Mouse (Mus musculus) heart, postnatal 0 days (tissue): ENCODE measurements around the gene Prune2. TPM values are rescaled to one million over a fixed set of nuclear protein-coding genes. Genes with fewer than 3 reads are reported as not detected.

ENCODE experiments used
- ATAC-seq: fragments of 200-750 bp; cut with Nextera tagmentation; 2 replicates; pipeline ENCODE4 v1.8.0; 2017; ENCODE audit warnings: low read depth, moderate number of reproducible peaks, moderate library complexity; ENCODE audit not compliant: insufficient read depth
- DNase-seq: peaks from one replicate; pipeline ENCODE4 v3.0.0-alpha.2; 2016; ENCODE audit warnings: low spot score
- H3K27ac ChIP-seq: fragments of 300-500 bp; sonication (generic); 2 replicates; pipeline ENCODE4 v1.5.1; 2014; ENCODE audit warnings: low read depth, mild to moderate bottlenecking
- H3K27me3 ChIP-seq: fragments of 300-500 bp; sonication (generic); 2 replicates; pipeline ENCODE4 v1.6.1; 2014; ENCODE audit warnings: low read length, mixed read lengths; ENCODE audit not compliant: control insufficient read depth, insufficient read depth
- H3K36me3 ChIP-seq: fragments of 300-500 bp; sonication (generic); replicated peaks from 2 replicates; pipeline ENCODE4 v1.6.1; 2014; ENCODE audit warnings: low read length, mixed read lengths; ENCODE audit not compliant: control insufficient read depth, insufficient read depth
- H3K4me1 ChIP-seq: fragments of 300-500 bp; sonication (generic); 2 replicates; pipeline ENCODE4 v1.6.1; 2014; ENCODE audit warnings: antibody characterized with exemption; ENCODE audit not compliant: control insufficient read depth, insufficient read depth
- H3K4me2 ChIP-seq: fragments of 300-500 bp; sonication (generic); 2 replicates; pipeline ENCODE4 v1.6.1; 2014; ENCODE audit warnings: low read depth, mild to moderate bottlenecking, low read length, moderate library complexity
- H3K4me3 ChIP-seq: fragments of 300-500 bp; sonication (generic); 2 replicates; pipeline ENCODE4 v1.5.1; 2014; ENCODE audit warnings: low read depth, low read length
- H3K9ac ChIP-seq: fragments of 300-500 bp; sonication (generic); replicated peaks from 2 replicates; pipeline ENCODE4 v1.6.1; 2014; ENCODE audit warnings: low read depth, low read length, mixed read lengths
- H3K9me3 ChIP-seq: fragments of 300-500 bp; sonication (generic); replicated peaks from 2 replicates; pipeline ENCODE4 v1.6.1; 2016; ENCODE audit warnings: low read length; ENCODE audit not compliant: control insufficient read depth
- CTCF ChIP-seq: IDR thresholded peaks from 2 replicates; pipeline ENCODE4 v1.5.1; 2016; ENCODE audit warnings: antibody characterized with exemption, control low read depth, low read depth
- EP300 ChIP-seq: IDR thresholded peaks from 2 replicates; pipeline ENCODE4 v1.6.1; 2016; ENCODE audit warnings: antibody characterized with exemption, low read depth
- WGBS: fragments of 180-500 bp; shearing (Covaris S2); extraction: QIAGEN DNeasy Blood & Tissue Kit; methylation state at CpG from one replicate; pipeline ENCODE4 v1.1.7; 2014; 5-methylcytosine and 5-hydroxymethylcytosine counted together
- polyA plus RNA-seq: library from polyadenylated mRNA; unstranded; fragments of >200 nt; fragmentation: Nextera tagmentation; extraction: Ambion mirVana; gene quantifications from 2 replicates; pipeline ENCODE4 v1.2.1, GENCODE M21; 2015
- total RNA-seq: library from RNA; depleted of rRNA; stranded (reverse); fragments of >200 nt; gene quantifications from 2 replicates; pipeline ENCODE4 v1.2.3, GENCODE M21; 2014; ENCODE audit warnings: low replicate concordance

The Prune2 gene
- total and polyA plus RNA-seq, 2 experiments from 2014 or later: 4.6 to 10.5 TPM

GRCm38 (mm10) chr19:17255511-17255910 lies 299.6 kb downstream of the Prune2 start:
- DNase-seq (no peak), ATAC-seq (no peak)
- Histone ChIP-seq H3K27ac (no peak overlapping the region), H3K9me3 (no peaks in the 10 kb centered on the region), H3K9ac (no peak overlapping the region), H3K36me3 (no peaks in the 10 kb centered on the region), H3K4me1 (no peaks in the 10 kb centered on the region), H3K27me3 (no peaks in the 10 kb centered on the region), H3K4me2 (no peak overlapping the region), H3K4me3 (no peak overlapping the region)
- TF ChIP-seq EP300: no peak
- no peak for TF ChIP-seq CTCF
- 90% methylated on average over 4 of the region's 4 CpGs for WGBS

- WGBS: 66% methylated on average over 8 of the region's 8 CpGs
- no peak overlapping the region for H3K4me3 ChIP-seq
- no peak overlapping the region for H3K27ac ChIP-seq
- H3K4me1 ChIP-seq: no peaks in the 10 kb centered on the region
- H3K36me3 ChIP-seq: no peaks in the 10 kb centered on the region
- H3K9ac ChIP-seq: no peak overlapping the region
- no peaks in the 10 kb centered on the region for H3K9me3 ChIP-seq
- no peak for TF ChIP-seq EP300
- no peak for TF ChIP-seq CTCF
- H3K4me2 ChIP-seq: no peak overlapping the region
- DNase-seq (no peak), ATAC-seq (no peak)
- H3K27me3 ChIP-seq: no peaks in the 10 kb centered on the region
These were observed 300.5 kb downstream of the Prune2 start for GRCm38 (mm10) chr19:17256388-17256787.

GRCm38 (mm10) chr19:17256867-17257266 lies 300.9 kb downstream of the Prune2 start:
- Histone ChIP-seq H3K9ac (no peak overlapping the region), H3K9me3 (no peaks in the 10 kb centered on the region), H3K27me3 (no peaks in the 10 kb centered on the region), H3K36me3 (no peaks in the 10 kb centered on the region), H3K4me2 (no peak overlapping the region), H3K27ac (no peak overlapping the region), H3K4me3 (no peak overlapping the region), H3K4me1 (no peaks in the 10 kb centered on the region)
- TF ChIP-seq CTCF: no peak
- TF ChIP-seq EP300: no peak
- 69% methylated on average over 10 of the region's 10 CpGs for WGBS
- DNase-seq (no peak), ATAC-seq (no peak)

GRCm38 (mm10) chr19:17263181-17263580 lies 307.3 kb downstream of the Prune2 start:
- WGBS: 79% methylated on average over 2 of the region's 2 CpGs
- Histone ChIP-seq H3K9me3 (no peaks in the 10 kb centered on the region), H3K27ac (no peak overlapping the region), H3K36me3 (no peaks in the 10 kb centered on the region), H3K4me2 (no peak overlapping the region), H3K9ac (no peak overlapping the region), H3K4me1 (no peaks in the 10 kb centered on the region), H3K4me3 (no peak overlapping the region), H3K27me3 (no peaks in the 10 kb centered on the region)
- TF ChIP-seq EP300: no peak
- TF ChIP-seq CTCF: no peak
- ATAC-seq (no peak), DNase-seq (no peak)

- TF ChIP-seq CTCF: no peak
- TF ChIP-seq EP300: no peak
- H3K4me2 ChIP-seq: no peak overlapping the region
- no peak overlapping the region for H3K9ac ChIP-seq
- no peaks in the 10 kb centered on the region for H3K36me3 ChIP-seq
- no peak for ATAC-seq
- H3K4me1 ChIP-seq: no peaks in the 10 kb centered on the region
- no peak for DNase-seq
- H3K4me3 ChIP-seq: no peak overlapping the region
- no peaks in the 10 kb centered on the region for H3K9me3 ChIP-seq
- 79% methylated on average over 13 of the region's 13 CpGs for WGBS
- H3K27ac ChIP-seq: no peak overlapping the region
- H3K27me3 ChIP-seq: no peaks in the 10 kb centered on the region
These were observed 307.9 kb downstream of the Prune2 start for GRCm38 (mm10) chr19:17263679-17264370.
